Mouse (Mus musculus): ENCODE measurements around the gene Fgf12. TPM values are rescaled to one million over a fixed set of nuclear protein-coding genes. Genes with fewer than 3 reads are reported as not detected.

Fgf12 gene
- polyA plus RNA-seq, 1 experiment: 73.5 TPM

DNA sequence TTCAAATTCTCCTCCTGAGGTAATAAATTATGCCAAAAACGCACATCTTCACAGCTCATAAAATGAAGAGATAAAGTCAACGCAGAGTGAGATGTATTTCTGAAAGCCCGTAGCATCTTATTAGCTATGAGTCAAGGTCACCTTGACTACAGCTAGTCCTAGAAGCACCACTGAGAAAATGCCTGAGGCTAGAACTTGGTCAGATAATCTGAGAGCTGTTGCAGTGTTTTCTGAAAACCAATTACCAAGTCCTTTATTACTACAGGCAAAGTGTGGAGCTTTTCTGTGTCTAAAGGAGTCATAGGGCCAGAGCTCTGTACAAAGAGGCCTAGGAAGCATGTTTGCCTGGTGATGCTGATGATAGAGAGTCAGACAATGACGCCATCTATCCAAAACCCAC is 498.6 kb downstream of the Fgf12 start:
- Histone ChIP-seq H3K4me3 (ENCODE audit: insufficient read depth, low read depth, low read length) (no peak overlapping the region), H3K27ac (ENCODE audit: insufficient read depth, low read depth, low read length) (no peak overlapping the region), H3K4me1 (ENCODE audit: control insufficient read depth, insufficient read depth, low read length) (no peaks in the 10 kb centered on the region)
- 86% methylated on average over 4 of the region's 4 CpGs for WGBS
- TF ChIP-seq CTCF (IDR thresholded peaks at IDR 0.05; ENCODE audit: insufficient read depth, low read depth, low read length) (no peak), POLR2A (IDR thresholded peaks at IDR 0.05; ENCODE audit: insufficient read depth, low read depth, low read length) (no peak)

DNA sequence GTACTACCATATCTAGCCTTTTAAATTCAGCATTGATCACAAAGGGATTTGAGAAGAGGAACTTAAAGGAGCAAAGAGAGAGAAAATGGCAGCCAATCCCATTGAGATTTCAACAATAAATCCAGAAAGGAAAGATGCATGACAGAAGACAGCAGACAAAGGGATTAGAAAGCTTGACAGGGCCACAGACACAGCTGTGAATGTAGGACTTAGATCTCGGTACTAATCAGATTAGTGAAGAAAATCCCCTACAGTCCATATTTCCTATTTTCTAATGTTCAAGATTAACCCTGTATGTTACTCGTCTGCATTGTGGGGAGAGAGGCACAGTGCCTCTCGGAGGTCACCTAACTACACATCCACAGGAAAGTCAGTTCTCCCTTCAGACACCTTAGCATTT is 500.9 kb downstream of the Fgf12 start:
- Histone ChIP-seq H3K4me3 (ENCODE audit: insufficient read depth, low read depth, low read length) (no peak overlapping the region), H3K4me1 (ENCODE audit: control insufficient read depth, insufficient read depth, low read length) (no peaks in the 10 kb centered on the region), H3K27ac (ENCODE audit: insufficient read depth, low read depth, low read length) (no peak overlapping the region)
- WGBS: 76% methylated on average over 3 of the region's 3 CpGs
- no peak for TF ChIP-seq POLR2A (IDR thresholded peaks at IDR 0.05; ENCODE audit: insufficient read depth, low read depth, low read length)
- no peak for TF ChIP-seq CTCF (IDR thresholded peaks at IDR 0.05; ENCODE audit: insufficient read depth, low read depth, low read length)

DNA sequence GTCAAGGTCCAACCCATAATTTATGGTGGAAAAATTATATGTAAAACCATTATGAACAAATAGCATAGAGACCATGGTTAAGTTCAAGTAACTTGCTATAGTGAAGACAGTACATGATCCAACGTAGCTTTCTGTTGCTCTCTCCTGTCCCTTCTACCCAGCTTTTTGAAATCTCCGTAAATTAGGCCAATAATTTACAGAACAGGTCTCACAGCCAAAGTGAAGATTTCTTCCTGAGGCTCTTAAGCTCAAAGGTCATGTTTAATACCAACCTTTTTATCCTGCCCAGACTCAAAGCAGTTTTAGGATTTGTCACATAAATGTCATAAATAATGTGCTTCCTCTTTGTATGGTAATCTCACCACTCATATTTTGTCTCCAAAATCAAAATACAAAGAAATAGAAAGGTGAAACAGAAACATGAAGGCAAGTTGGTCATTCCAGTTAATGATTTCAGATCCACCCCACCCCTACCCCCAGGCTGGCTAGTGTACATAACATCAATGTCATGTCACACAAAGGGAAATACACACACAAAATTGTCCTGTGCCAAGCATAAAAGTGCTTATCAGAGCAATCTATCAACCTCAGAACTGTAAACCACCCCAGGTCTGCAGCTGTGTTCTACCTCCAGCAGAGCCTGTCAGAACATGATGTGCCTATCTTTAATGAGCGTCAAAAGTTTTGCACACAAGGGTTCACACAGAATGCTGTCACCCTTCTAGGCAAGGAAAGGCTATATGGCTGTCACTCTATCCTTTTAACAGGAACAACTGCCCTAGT is 509.8 kb downstream of the Fgf12 start:
- H3K4me3 ChIP-seq (ENCODE audit: insufficient read depth, low read depth, low read length): no peak overlapping the region
- WGBS: 86% methylated on average over 3 of the region's 3 CpGs
- TF ChIP-seq CTCF (IDR thresholded peaks at IDR 0.05; ENCODE audit: insufficient read depth, low read depth, low read length): no peak
- TF ChIP-seq POLR2A (IDR thresholded peaks at IDR 0.05; ENCODE audit: insufficient read depth, low read depth, low read length): no peak
- H3K4me1 ChIP-seq (ENCODE audit: control insufficient read depth, insufficient read depth, low read length): peaks cover 2% of the 10 kb centered on the region; the same call in 1 of the 2 replicates
- H3K27ac ChIP-seq (ENCODE audit: insufficient read depth, low read depth, low read length): no peak overlapping the region

DNA sequence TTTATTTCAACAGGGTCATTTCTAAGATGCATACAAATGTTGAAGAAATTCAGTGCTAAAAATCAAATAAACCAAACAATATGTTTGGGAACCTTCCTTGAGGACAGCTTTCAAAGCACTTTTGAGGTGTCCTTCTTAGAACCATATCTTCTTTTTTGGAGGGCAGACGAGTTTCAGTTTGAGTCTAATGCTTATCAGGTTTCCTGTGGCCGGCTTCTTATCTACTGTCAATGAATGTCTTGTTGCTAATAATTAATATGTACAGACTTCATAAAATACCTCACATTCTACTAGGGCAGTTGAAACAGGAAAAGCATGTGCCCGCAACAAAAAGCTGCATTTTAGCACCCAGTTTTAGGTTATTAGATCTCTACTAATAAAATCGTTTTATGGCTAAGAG is 513.5 kb downstream of the Fgf12 start:
- Histone ChIP-seq H3K4me3 (ENCODE audit: insufficient read depth, low read depth, low read length) (no peak overlapping the region), H3K27ac (ENCODE audit: insufficient read depth, low read depth, low read length) (no peak overlapping the region), H3K4me1 (ENCODE audit: control insufficient read depth, insufficient read depth, low read length) (peaks cover 2% of the 10 kb centered on the region; the same call in 1 of the 2 replicates)
- TF ChIP-seq CTCF (IDR thresholded peaks at IDR 0.05; ENCODE audit: insufficient read depth, low read depth, low read length): no peak
- TF ChIP-seq POLR2A (IDR thresholded peaks at IDR 0.05; ENCODE audit: insufficient read depth, low read depth, low read length): no peak
- WGBS: 77% methylated on average over 4 of the region's 4 CpGs

DNA sequence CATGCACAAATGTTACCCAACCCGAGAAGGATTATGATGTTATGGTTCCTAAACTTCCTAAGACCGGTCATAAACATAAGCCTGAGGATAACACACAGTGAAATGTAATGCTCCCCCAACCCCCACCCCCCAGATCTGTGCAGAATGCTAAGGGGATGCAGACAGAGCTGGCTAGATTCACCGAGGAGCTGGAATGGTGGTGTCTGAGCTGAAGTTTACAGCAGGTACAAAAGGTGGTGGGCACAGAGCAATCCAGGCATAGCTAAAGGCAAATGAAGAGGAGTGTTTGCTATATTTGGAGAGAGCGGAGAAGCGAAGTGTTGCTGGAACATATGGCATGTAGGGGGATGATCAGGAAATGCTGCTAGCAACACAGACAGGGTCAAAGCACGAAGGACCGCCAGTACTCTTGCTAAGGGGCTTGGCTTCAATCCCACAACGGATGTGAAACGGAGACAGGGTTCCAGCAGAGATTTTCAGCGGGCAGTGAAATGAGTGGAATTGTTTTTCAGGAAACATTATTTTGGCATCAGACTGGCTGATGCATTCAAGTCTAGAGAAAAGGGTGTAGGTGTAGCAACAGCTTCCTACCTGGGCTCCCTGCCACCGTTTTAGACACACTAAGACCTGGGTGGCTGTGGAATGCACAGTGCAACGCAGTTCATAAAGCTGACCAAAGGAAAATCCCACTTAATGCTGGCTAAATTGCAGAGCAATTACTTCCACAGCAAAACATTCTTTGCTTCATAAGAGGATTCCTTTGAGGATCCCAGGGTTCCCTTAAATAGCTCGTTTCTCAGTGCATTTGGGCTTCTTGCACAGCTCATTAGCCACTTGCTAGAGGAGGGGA is 514.6 kb downstream of the Fgf12 start:
- peak overlapping the region; percentile 24; the same call in 1 of the 2 replicates for H3K27ac ChIP-seq (ENCODE audit: insufficient read depth, low read depth, low read length)
- H3K4me1 ChIP-seq (ENCODE audit: control insufficient read depth, insufficient read depth, low read length): peaks cover 2% of the 10 kb centered on the region; the same call in 1 of the 2 replicates
- no peak overlapping the region for H3K4me3 ChIP-seq (ENCODE audit: insufficient read depth, low read depth, low read length)
- TF ChIP-seq CTCF (IDR thresholded peaks at IDR 0.05; ENCODE audit: insufficient read depth, low read depth, low read length) (no peak), POLR2A (IDR thresholded peaks at IDR 0.05; ENCODE audit: insufficient read depth, low read depth, low read length) (no peak)
- 18% methylated on average over 13 of the region's 13 CpGs for WGBS

DNA sequence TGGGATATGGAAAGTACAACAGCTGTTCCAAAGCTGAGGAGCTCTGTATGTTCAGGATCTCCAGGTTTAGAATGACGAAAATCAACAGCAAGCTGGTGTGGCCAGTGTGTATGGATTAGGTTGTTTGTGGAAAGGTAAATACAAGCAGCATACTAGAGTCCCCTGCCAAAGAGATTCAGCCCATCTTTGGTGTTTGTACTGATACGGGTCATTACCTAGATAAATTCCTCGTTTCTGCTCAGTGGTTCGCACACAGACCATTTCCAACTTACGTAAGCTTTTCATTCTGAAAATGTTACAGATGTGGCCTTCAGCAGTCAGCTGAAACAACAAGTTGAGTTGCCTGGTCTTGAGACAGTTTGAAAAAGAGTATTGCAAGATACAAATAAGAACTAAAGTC is 536.9 kb downstream of the Fgf12 start:
- Histone ChIP-seq H3K27ac (ENCODE audit: insufficient read depth, low read depth, low read length) (no peak overlapping the region), H3K4me1 (ENCODE audit: control insufficient read depth, insufficient read depth, low read length) (no peaks in the 10 kb centered on the region), H3K4me3 (ENCODE audit: insufficient read depth, low read depth, low read length) (no peak overlapping the region)
- 89% methylated on average over 5 of the region's 5 CpGs for WGBS
- TF ChIP-seq POLR2A (IDR thresholded peaks at IDR 0.05; ENCODE audit: insufficient read depth, low read depth, low read length) (no peak), CTCF (IDR thresholded peaks at IDR 0.05; ENCODE audit: insufficient read depth, low read depth, low read length) (no peak)

DNA sequence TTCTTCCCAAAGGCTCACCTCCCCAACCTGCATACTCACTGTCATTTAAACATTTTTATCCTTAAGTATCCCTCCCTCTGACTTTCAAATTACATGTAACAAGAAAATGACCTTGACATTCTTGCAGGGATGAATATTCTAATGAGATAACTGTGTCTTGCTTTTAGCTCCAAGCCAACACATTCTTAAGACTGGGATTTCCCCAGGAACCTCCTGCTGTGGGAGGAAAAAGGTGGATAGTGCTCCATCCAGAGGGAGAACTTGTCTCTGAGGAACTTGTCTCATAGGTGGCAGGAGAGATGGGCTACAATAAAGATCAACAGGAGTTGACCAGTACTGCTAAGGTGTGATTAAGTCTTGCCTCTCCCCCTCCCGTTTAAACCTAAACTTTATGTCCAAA is 540.5 kb downstream of the Fgf12 start:
- 76% methylated on average over 1 of the region's 1 CpGs for WGBS
- 0 out of 2 replicates have a peak overlapping the region, but pooled peaks have one; percentile 13 for H3K27ac ChIP-seq (ENCODE audit: insufficient read depth, low read depth, low read length)
- no peak for TF ChIP-seq POLR2A (IDR thresholded peaks at IDR 0.05; ENCODE audit: insufficient read depth, low read depth, low read length)
- no peak for TF ChIP-seq CTCF (IDR thresholded peaks at IDR 0.05; ENCODE audit: insufficient read depth, low read depth, low read length)
- no peaks in the 10 kb centered on the region for H3K4me1 ChIP-seq (ENCODE audit: control insufficient read depth, insufficient read depth, low read length)
- H3K4me3 ChIP-seq (ENCODE audit: insufficient read depth, low read depth, low read length): no peak overlapping the region

DNA sequence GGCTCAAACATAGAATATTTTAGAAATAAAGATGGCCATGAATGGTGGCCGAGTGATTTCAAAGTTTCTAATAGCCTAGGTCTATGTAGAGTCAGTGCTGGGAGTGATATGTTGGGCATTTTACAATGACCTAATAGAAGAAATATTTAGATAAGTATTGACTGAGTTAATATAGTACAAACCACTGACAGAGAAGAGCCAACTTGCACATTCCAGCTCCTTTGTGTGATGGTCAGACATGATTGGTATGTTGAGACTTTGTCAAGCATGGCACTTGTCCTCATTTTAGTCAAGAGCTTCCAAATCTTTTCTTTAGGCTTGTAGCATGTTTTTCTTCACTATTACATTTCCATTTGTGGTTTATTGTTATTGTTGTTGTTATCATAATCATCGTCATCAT is 596.4 kb downstream of the Fgf12 start:
- Histone ChIP-seq H3K27ac (ENCODE audit: insufficient read depth, low read depth, low read length) (no peak overlapping the region), H3K4me1 (ENCODE audit: control insufficient read depth, insufficient read depth, low read length) (no peaks in the 10 kb centered on the region), H3K4me3 (ENCODE audit: insufficient read depth, low read depth, low read length) (no peak overlapping the region)
- TF ChIP-seq CTCF (IDR thresholded peaks at IDR 0.05; ENCODE audit: insufficient read depth, low read depth, low read length): no peak
- no peak for TF ChIP-seq POLR2A (IDR thresholded peaks at IDR 0.05; ENCODE audit: insufficient read depth, low read depth, low read length)
- WGBS: 96% methylated on average over 2 of the region's 2 CpGs

DNA sequence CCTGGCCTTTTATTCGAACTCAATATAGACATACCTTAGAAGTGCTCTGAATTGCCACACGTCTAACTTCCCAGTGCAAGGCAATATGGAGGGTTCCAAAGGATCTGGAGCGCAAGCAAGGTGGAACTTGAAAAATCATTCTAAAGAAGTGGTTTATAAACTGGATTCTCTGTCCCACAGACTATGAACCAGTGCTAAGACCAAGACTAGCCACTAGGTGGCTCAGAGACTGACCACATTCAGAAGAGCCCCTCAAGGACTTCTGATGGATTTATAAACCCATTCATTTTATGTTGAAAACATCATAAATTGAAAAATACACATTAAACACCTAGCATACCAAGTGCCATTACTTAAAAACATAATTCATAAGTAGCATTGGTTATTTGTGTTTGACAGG is 611.9 kb downstream of the Fgf12 start:
- no peak overlapping the region for H3K27ac ChIP-seq (ENCODE audit: insufficient read depth, low read depth, low read length)
- H3K4me1 ChIP-seq (ENCODE audit: control insufficient read depth, insufficient read depth, low read length): no peaks in the 10 kb centered on the region
- TF ChIP-seq POLR2A (IDR thresholded peaks at IDR 0.05; ENCODE audit: insufficient read depth, low read depth, low read length) (no peak), CTCF (IDR thresholded peaks at IDR 0.05; ENCODE audit: insufficient read depth, low read depth, low read length) (no peak)
- no peak overlapping the region for H3K4me3 ChIP-seq (ENCODE audit: insufficient read depth, low read depth, low read length)
- WGBS: 89% methylated on average over 3 of the region's 3 CpGs
